Mouse (Mus musculus) lung, postnatal 4 days (tissue): ENCODE results near the gene BC147527.
"Not testable (repeated sequence)": the region's sequence is repeated elsewhere in the genome, so short reads cannot be mapped to it uniquely, and the experiment has no call there.

Experiments used
- DNase-seq, 2 experiments: peaks; one replicate each; pipeline ENCODE4 v3.0.0; 2021

Gene BC147527

GRCm38 (mm10) chr13:120299991-120300442 is at the start of gene BC147527:
BC147527 (plus strand) TSS chr13:120300392.
- peak; percentile 22 to 31 for DNase-seq

- not testable (repeated sequence) for DNase-seq
Measured at GRCm38 (mm10) chr13:120251208-120251924, 48.8 kb upstream of the BC147527 start.

- not testable (repeated sequence) for DNase-seq
Measured at GRCm38 (mm10) chr13:120258817-120259658, 41.2 kb upstream of the BC147527 start.

- DNase-seq, result not testable (repeated sequence)
Measured at GRCm38 (mm10) chr13:120259718-120260117, 40.5 kb upstream of the BC147527 start.

- DNase-seq, result not testable (repeated sequence)
Measured at GRCm38 (mm10) chr13:120262870-120263269, 37.3 kb upstream of the BC147527 start, which contains the start of gene AF067061. AF067061 (plus strand) TSS chr13:120263114.

GRCm38 (mm10) chr13:120277837-120278236 is 22.4 kb upstream of the BC147527 start:
- DNase-seq, result not testable (repeated sequence)

GRCm38 (mm10) chr13:120278784-120279183 is 21.4 kb upstream of the BC147527 start:
- DNase-seq, result no peak

- DNase-seq, result no peak
Measured at GRCm38 (mm10) chr13:120299324-120299894, 783 bp upstream of the BC147527 start.

- no peak for DNase-seq
Measured at GRCm38 (mm10) chr13:120300853-120301252, 661 bp downstream of the BC147527 start.

GRCm38 (mm10) chr13:120310749-120311148 is 10.6 kb downstream of the BC147527 start:
- no peak for DNase-seq

GRCm38 (mm10) chr13:120313584-120313983 is 13.4 kb downstream of the BC147527 start:
- no peak for DNase-seq

GRCm38 (mm10) chr13:120316578-120316977 is 16.4 kb downstream of the BC147527 start, which contains the start of gene Tcstv3:
Tcstv3 (plus strand) TSS chr13:120316878.
- not testable (repeated sequence) for DNase-seq

- DNase-seq, result no peak
Measured at GRCm38 (mm10) chr13:120320183-120320582, 20.0 kb downstream of the BC147527 start.

GRCm38 (mm10) chr13:120320721-120321120 is 20.5 kb downstream of the BC147527 start:
- DNase-seq, result no peak
